Mouse (Mus musculus) urinary bladder, postnatal 36 days (tissue): Measurements from ENCODE around the gene Ica1.
A peak's percentile ranks its signal among the peaks of the same experiment; 100 is the strongest.

Experiments
- DNase-seq, 2 experiments: peaks; one replicate each; pipeline ENCODE4 v3.0.0; 2022; ENCODE audit warnings: low spot score in 2 of 2, mixed read lengths in 1 of 2

Ica1 gene

DNA sequence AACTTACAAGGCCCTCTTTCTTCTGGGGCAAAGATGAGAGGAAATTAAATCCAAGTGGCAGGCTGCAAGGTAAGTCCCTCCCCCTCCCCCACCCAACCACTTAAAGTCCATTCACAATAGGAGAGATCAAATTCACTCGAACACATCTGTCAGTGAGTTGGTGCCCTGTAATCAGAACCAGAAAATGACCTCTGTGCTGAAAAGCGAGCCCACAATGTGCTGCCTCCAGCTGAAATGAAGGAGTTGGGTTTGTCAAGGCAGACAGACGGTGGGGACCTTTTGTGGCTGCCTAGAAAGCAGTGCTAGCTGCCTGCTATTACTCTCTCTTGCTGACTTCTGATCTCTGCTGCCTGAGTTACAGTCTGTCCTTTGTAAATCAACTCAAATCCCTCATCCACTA is 35.8 kb downstream of the Ica1 start:
- DNase-seq = no peak

DNA sequence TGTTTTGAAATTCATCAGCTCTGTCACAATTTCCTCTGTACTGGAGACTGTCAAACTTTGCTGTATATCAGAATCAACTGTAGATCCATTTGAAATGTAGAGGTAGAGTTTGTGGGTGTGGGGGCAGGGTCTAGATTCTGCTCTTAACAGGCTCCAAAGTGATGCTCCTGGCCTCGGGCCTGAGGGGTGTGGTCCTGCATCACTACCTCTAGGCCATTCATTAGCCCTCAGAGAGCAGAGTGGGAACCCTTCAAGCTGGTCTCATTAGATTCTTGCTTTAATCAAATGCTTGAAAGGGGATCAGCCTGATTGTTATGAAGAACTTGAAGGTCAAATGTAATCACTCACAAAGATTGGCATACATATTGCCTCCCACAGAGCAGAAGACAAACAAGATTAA is 36.6 kb downstream of the Ica1 start:
- no peak for DNase-seq

DNA sequence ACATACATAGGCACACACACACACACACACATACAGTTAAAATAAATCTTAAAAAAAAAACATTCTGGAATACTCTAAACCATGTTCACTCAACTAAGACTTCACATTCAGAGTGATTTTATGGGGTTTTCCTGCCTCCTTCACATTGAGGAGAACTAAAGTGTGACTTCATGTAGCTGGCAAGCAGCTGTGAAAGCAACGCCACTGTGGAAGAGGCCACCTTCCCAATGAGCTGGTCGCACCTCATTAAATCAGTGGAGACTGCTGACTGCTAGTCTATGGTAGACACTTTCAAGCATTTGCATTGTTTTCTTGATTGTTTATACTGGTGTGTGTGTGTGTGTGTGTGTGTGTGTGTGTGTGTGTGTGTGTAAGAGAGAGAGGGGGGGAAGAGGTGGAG is 38.2 kb downstream of the Ica1 start:
- DNase-seq = no peak

DNA sequence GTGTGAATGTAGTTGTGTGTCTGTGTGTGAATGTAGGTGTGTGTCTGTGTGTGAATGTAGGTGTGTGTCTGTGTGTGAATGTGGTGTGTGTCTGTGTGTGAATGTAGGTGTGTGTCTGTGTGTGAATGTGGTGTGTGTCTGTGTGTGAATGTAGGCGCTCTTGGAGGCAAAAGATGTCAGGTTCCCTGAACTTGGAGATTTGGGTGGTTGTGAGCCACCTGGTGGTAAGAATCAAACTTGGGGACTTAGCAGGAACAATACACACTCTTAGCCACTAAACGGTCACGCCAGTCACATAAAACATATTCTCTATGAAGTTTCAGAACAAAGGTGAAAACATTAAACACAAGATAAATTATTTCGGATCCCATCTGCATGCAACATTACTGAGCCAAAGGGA is 39.9 kb downstream of the Ica1 start:
- DNase-seq = no peak

DNA sequence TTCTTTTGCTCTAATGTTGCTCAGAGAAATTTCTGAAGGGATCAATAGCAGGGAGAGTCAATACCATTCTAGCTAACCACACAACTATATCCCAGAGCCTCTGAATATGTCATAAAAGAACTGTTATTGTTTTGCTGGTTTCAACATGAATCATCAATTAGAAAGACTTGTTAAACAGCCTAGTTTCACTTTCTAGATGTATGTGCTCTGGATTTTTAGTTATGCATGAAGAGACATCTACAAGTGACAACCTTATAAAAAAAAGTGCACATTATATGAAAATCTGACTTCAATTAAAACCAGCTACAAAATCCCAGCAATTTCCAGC is 41.8 kb downstream of the Ica1 start:
- no peak for DNase-seq

DNA sequence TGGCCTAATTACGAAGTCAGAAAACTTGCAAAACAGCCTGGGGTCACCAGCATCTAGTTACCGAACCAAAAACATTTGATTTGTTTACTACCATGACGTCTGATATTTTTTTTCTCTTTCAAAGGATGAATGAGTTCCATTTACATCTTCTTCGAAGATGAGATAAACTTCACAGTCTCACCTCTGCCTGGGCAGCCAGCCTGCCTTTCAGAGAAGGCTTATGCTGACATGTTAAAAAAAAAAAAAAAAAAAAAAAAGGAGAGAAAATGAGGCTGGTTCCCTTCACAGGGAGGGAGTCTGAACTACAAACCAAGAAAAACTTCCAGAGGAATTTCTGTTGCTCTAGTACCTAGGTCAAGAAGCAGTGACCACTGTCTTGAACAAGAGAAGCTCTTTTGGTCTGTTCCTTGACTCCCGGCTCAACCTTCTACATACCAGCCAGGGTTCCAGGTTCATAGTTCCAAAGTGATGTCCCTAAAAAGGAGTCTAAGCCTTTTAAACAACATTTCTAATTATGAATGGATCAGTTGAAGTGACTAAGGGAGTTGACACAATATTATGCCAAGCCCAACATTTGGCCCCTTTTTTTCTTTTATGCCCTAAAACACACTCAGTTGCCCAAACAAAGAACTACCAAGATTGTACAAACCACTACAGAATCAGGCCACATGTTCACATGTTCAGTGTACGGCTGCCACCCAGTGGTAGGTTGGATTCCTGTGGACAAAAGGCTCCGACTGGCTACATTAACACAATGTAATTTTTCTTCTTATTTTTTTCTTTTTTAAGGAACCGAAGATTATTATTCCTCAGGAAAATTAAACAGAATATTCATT is 42.4 kb downstream of the Ica1 start:
- peak; percentile 37 to 68 for DNase-seq

DNA sequence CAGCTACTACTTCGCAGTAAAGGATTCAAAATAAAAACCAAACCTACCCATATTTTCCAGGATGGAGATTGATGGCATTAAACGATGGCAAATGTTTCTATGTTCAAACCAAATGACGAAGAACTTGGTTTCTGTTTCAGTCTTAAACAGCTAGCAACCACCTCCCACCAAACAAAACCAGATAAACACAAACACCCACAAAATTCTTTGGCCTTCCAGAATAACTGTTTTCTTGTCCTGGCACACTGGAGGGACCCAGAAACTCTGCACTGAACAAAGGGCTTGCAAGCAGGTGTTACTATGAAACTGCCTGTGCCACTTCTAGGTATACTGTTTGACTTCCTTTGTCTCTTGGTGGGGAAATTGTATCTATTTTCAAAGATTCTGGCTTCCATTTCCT is 43.2 kb downstream of the Ica1 start:
- no peak for DNase-seq

DNA sequence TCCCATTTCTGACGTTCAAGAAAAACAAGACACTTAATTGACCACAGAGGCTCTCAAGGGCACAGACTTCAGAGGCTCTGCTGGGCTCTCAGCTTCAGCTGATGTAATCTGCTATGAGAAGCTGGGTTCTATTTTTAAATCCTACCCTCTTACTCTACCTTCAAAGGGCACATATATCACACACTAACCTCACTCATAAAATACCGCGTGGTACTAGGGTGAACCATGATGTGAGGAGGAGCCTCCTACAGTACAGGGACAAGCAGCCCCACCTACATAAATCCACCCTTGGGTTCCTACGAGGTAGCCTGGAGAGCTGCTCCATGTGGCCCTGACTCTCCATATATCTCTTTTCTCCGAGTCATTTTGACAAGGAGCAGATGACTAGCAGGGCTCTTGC is 45.8 kb downstream of the Ica1 start:
- no peak for DNase-seq

DNA sequence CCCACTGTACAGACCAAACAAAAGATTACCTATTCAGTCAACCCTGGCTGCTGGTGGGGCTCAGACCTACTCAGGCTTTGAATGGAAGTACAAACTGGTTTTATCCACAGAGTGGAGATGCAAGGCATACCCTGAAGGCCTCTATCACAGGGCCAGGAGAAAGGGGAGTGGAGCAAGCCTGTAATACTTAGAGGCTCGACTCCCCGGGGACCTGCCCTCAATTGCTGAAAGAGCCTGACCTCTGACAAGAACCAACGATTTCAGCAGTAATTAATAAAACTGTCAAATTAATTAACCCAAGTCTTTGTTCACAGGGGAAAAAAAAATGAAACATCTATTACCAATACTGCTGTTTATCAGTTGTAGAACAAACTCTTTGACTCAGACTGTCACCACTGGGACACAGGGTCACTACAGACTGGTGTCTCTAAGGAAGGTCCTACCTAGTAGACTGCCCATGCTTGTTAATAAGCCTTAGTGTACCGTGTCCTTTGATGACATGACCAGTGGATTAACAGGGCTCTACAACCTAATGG is 46.6 kb downstream of the Ica1 start:
- DNase-seq = peak in 1 of 2 experiments; percentile 47

DNA sequence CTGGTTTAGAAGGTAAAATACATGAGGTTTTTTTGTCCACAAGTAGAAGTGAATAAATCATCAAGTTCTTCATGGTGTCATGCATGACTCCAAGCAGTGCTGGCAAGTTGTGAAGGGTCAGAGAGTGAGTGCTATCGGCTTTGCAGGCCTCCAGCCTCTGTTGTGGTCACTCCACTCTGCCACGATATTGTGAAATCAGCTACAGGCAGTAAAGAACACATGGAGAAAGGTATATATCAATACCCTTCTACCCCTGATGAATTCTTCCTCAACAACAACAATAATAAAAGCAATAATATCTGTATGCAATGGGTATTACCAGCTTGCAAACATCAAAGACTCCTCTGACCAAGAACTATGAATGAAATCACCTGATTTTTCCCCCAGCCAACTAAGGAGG is 47.9 kb downstream of the Ica1 start:
- no peak for DNase-seq

DNA sequence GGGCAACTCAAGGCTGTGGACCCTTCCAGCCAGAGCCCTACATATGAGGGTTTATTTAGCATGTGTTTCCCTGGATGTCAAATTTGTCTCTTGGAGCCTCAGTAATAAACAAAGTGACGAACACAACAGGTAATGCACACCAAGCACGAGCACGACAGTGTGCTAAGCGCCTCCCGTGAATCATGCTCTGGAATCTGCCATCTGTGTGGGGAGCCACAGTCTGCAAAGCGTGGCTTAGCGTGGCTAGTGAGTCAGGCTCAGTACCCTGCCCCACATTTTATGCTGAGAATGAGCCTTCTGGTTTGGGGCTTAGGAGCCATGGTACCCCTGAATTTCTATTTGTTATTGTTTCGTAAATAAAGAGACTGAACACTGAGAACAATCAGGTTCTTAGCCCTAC is 50.5 kb downstream of the Ica1 start:
- no peak for DNase-seq

DNA sequence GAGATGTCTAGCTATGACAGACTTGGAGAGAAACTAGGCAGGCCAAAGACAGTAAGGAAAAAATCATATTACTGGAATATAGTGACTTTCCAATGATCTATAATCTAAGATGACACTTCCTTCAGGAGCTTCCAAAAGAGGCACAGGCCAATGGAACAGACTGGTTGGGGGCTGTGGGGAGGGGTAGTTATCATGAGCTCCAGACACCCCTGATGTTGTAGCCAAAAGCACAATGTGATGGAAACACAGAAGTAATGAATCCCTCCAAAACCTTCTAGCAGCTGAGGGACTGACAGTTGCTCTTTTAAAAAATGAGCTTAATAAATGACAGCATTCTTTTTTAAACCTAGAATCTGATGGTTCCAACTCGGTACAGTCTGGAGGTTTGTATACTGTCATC is 52.7 kb downstream of the Ica1 start:
- DNase-seq = no peak

DNA sequence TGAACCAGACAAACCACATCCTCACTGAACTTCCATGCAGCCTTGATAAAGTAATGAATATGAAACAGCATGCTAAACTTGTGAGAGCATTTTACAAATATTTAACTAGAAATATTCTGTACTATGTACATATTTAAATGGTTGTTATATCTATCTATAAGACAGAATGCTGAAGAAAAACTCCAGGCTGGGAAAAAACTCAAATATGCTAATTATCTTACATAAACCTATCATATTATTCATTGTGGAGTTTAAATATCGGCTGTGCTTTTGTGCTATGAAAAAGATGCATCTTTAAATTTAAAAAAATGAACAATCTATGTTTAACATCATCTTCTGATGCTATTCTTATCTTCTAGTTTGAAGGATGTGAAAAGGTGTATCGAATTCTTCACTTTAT is 58.6 kb downstream of the Ica1 start:
- DNase-seq = no peak

DNA sequence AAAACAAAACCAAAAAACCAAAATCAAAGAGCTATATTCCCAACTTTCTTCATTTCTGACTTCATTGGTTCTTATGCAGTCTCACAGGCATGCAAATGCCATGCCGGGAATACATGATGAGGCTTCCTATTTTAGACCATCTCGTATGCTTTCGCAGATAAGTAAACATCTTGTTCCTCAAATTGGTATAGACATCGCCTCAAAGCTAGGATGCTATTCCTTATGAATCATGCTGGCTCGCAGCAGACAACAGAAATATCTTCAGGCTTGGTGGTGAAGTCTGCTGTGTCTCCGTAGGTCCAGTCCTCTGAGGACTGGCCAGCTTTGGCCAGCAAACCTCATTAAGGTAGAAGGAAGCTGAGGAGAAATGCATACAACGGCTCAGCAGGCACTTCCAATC is 60.3 kb downstream of the Ica1 start:
- DNase-seq = no peak

DNA sequence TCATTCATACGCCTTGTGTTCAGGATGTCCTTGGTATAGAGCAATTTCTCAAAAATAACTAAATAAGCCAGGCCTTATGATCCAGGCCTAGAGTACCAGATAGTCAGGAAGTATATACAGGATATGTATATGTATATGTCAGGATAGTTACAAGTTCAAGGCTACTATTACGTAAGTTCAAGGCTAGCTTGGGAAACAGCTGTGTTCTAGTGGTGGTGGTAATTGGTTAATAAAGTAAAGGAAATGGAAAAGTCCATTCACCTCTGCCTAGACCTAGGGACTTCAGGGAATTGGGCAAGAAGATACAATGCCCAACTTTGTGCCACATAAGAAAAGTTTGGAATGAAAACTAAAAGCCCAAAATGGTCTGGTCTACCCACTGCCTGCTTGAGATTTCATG is 61.7 kb downstream of the Ica1 start:
- no peak for DNase-seq

DNA sequence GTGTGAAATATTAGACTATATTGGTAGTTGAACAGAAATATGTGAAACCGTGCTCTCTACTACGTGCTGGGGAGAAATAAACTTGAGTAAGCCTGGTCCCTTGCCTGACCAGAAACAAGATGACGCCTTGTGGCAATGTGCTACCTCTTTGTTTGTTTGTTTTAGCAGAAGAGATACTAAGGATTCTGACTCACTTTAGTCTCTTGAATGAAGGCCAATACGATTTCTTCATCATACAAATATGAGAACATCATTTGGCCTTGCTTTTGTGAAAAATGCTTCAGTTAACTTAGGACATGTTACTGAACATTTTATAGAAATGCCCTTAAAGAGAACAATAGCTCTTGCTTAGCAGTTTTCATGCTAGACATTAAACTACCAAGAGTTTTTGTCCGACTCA is 67.0 kb downstream of the Ica1 start:
- no peak for DNase-seq

DNA sequence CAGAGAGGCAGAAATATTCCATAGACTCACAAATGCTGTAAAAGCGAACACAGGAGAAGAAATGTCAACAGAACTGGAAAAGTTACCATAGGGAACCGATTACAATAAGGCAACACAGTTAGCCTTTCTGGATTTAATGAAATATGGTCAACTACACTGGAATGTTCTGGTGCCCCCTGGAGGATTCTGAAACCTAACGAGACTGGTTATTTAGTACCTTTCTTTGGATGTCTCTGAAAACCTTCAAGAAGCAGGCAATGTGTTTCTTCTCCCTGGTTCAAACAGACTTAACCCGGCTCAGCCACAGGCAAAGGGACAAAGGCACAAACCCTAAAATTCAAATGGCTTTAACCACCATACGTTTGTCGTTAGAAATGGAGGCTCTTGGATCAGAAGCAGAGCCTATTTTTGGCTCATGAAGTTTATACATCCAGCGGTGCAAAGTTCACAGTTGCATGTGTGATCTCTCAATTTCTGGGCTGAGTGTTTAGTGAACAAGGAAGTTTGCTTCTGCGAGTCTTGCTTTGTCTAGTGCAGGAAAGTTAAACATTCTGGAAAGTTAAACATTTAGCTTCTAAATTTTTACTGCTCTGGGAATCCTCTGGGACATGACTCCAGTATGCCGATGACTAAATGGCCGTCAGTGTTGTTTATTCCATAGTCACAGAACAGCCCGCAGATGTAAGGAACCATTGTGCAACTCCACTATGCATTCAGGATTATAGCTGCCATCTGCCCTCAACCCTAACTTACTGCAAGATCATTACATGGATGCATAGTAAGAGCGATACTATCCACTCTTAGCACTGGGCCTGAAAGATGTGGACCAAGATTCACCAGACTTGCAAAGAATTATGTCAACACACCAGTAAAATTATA is 83.4 kb downstream of the Ica1 start:
- no peak for DNase-seq

DNA sequence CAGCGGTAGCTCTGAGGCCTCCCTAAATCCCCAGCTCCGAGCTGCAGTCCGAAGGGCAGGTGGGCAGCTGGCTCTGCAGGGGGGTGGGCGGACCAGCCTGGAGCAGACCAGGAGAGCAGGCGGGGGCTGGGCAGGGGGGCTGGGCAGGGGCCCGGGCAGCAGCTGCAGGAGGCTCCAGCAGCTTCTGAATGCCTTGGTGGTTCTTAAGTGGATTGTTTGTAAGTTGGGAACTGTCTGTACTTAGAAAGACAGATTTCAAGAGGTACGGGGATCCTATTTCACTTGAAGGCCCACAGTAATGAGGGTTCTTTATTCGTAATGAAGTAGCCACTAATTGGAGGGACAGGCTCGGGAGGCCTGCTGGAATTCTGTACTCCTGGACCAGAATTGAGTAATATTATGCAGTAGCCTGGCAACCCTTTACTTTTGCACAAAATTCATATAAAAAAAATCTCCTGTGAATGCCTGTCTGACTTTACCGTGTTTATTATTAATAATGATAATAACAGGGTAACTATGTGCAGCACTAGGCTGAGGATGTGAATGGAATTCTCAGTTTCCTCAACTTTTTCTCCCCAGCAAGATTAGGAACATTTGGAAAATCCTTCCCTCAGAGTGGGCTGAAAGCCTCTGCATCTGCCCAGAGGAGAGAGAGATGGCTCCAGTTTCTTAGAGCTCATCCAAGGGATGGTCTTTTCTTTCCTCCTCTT is 84.2 kb downstream of the Ica1 start:
- DNase-seq = no peak

DNA sequence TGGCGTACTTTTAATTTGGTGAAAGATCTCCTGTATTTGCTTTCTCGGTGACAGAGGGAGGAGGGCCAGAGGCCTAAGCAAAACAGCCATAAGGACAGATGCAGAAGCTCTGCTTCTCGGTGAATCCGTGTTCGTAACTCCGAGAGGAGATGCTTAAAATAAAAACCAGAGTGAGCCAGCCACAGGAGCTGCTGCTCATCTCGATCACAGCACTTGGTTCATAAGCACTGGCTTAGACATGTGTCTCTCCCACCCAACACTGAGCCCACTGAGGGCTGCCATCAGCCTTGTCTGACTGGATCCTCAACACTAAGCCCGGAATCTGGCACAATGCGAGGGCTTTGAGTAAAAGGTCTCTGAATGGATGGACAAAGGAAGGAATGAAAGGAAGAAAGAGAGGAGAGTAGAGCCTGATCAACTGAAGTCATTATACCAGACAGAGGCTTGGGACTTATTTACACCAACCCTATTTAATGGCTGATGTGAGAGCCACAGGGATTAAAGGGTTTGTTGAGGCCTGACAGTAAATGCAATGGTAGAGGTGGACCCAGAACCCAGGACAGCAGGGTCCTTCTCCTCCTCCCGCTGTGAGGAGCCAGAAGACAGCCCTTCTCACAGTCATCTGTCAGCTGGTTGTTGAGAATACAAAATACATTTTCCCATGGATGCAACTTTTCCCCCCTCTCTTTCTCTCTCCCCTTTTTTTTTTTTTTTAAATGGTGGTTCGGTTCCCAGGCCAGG is 85.0 kb downstream of the Ica1 start:
- no peak for DNase-seq

DNA sequence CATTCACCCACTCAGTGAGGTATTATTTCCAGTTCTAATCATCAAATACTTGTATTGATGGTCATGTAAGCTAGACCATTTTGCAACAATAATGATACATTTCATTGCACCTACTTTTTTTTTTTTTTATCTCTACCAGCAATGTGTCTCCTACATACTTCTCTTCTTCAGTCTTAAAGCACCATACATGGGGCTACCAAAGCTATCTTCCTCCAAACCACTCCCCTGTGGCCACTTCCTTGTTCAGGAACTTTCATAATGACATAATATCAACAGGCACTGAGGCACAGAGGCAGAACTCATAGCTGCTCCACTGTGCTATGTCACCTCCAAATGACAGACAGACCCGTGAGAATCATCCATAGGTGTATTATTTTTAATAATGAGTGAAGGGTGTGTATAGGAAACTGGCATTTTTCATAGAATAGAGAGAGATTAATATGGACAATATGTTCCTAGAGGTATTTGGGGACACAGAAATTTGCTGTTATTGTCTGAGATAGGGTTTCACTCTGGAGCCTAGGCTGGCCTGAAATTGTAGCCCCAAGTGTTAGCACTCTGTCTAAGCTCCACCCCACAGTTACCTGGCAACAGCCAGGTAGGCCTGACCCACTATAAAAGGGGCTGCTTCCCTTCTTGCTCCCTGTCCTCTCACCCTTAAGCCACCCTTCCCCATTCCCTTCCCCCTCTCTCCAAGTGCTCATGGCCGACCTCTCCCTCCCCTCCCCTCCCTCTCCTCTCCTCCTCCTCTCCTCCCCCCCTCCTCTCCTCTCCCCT is 86.9 kb downstream of the Ica1 start:
- DNase-seq = no peak

DNA sequence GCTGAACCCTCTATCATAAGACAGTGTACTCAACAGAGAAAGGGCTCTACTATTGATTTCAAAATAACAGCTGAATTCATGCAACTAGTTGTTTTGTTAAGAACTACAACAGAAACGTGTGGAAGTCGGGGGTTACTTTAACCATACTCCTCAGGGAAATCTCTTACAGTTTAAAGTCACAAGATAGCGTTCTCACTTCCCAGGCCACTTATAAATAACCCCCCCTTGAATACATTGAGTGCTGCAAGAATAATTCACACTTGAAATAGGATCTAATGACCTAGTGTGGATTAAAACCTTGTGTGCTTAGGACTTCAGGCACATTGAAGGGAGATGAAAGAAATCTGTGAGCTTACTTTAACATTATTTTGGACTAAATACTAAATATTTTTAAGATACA is 87.8 kb downstream of the Ica1 start:
- no peak for DNase-seq
